Comparison of ENCODE assay signal across 9 mouse cellular contexts in genomic region chr10:117862014-117862580, GRCm38 (mm10). TPM values are rescaled to one million over a fixed set of nuclear protein-coding genes. Genes with fewer than 3 reads are reported as not detected.
A peak's percentile ranks its signal among the peaks of the same experiment; 100 is the strongest.
DNase-seq lines count a peak whose midpoint lies in the region; ATAC-seq lines count a peak whose summit lies in the region.
"Had no signal": no experiment of that assay in that cellular context is flagged by ENCODE, and none has a peak within 500 bp of the region (broad histone marks: within the 10 kb centered on the region; RNA-seq: fewer than 3 reads in every experiment).

No protein-coding gene starts in this region.

- no peak overlapping the region for H3K27ac ChIP-seq in limb, embryonic 11.5 days (replicated peaks; ENCODE audit: low read depth, low read length)
- no peak overlapping the region for H3K27ac ChIP-seq in limb, embryonic 10.5 days
- no peak overlapping the region for H3K27ac ChIP-seq in embryonic facial prominence, embryonic 11.5 days (replicated peaks; ENCODE audit: low read depth, low read length)
- no peak overlapping the region for H3K27ac ChIP-seq in limb, embryonic 12.5 days
- no peak overlapping the region for H3K27ac ChIP-seq in forebrain, embryonic 15.5 days (replicated peaks)
- H3K27ac ChIP-seq: hindbrain, embryonic 12.5 days had no signal

- intact Hi-C loops in heart, postnatal 10 days (cut with DNase I), result loop anchor here (5.0 kb wide), 1 partner anchor 265 kb away; no protein-coding TSS in a partner anchor

- no peak overlapping the region for H3K9ac ChIP-seq in limb, embryonic 11.5 days (ENCODE audit: low read length)
- H3K9ac ChIP-seq in embryonic facial prominence, embryonic 11.5 days (replicated peaks; ENCODE audit: low read length), result no peak overlapping the region
- no peak overlapping the region for H3K9ac ChIP-seq in limb, embryonic 12.5 days (replicated peaks)
- H3K9ac ChIP-seq in forebrain, embryonic 15.5 days (replicated peaks), result no peak overlapping the region
- H3K9ac ChIP-seq: hindbrain, embryonic 12.5 days had no signal

- H3K36me3 ChIP-seq in limb, embryonic 11.5 days (ENCODE audit: control insufficient read depth, insufficient read depth, low read length), result no peaks in the 10 kb centered on the region
- no peaks in the 10 kb centered on the region for H3K36me3 ChIP-seq in limb, embryonic 10.5 days
- H3K36me3 ChIP-seq in embryonic facial prominence, embryonic 11.5 days (replicated peaks; ENCODE audit: control insufficient read depth, insufficient read depth, low read depth, low read length), result no peaks in the 10 kb centered on the region
- no peaks in the 10 kb centered on the region for H3K36me3 ChIP-seq in limb, embryonic 12.5 days
- no peaks in the 10 kb centered on the region for H3K36me3 ChIP-seq in splenic B cell, adult 2 months (ENCODE audit: control insufficient read depth, insufficient read depth, low read length, poor library complexity, severe bottlenecking)
- H3K36me3 ChIP-seq in forebrain, embryonic 15.5 days, result no peaks in the 10 kb centered on the region
- H3K36me3 ChIP-seq: hindbrain, embryonic 12.5 days had no signal

- H3K4me1 ChIP-seq in limb, embryonic 11.5 days (ENCODE audit: control insufficient read depth, insufficient read depth, low read length), result no peaks in the 10 kb centered on the region
- H3K4me1 ChIP-seq in limb, embryonic 10.5 days, result 0 out of 2 replicates have a peak, but pooled peaks cover 3% of the 10 kb centered on the region
- H3K4me1 ChIP-seq in embryonic facial prominence, embryonic 11.5 days (ENCODE audit: control insufficient read depth, insufficient read depth, low read length), result no peaks in the 10 kb centered on the region
- no peaks in the 10 kb centered on the region for H3K4me1 ChIP-seq in limb, embryonic 12.5 days (replicated peaks)
- H3K4me1 ChIP-seq in forebrain, embryonic 15.5 days, result no peaks in the 10 kb centered on the region
- H3K4me1 ChIP-seq: hindbrain, embryonic 12.5 days had no signal

- DNase-seq in limb, embryonic 11.5 days (ENCODE audit: low spot score), result no peak
- DNase-seq in limb, embryonic 10.5 days (ENCODE audit: low spot score), result no peak
- DNase-seq in embryonic facial prominence, embryonic 11.5 days (ENCODE audit: low spot score), result peak; percentile 12
- peak; percentile 7 for DNase-seq in splenic B cell, adult 2 months (ENCODE audit: low read depth, low spot score)
- no peak for DNase-seq in heart, postnatal 10 days

- H3K4me3 ChIP-seq in limb, embryonic 11.5 days (ENCODE audit: low read depth, low read length), result no peak overlapping the region
- no peak overlapping the region for H3K4me3 ChIP-seq in limb, embryonic 10.5 days
- H3K4me3 ChIP-seq in embryonic facial prominence, embryonic 11.5 days (ENCODE audit: low read depth, low read length), result no peak overlapping the region
- H3K4me3 ChIP-seq in limb, embryonic 12.5 days (replicated peaks), result no peak overlapping the region
- H3K4me3 ChIP-seq in forebrain, embryonic 15.5 days, result no peak overlapping the region
- H3K4me3 ChIP-seq: hindbrain, embryonic 12.5 days; myocyte had no signal

- H3K4me2 ChIP-seq in limb, embryonic 11.5 days (ENCODE audit: low read depth, severe bottlenecking), result no peak overlapping the region
- no peak overlapping the region for H3K4me2 ChIP-seq in embryonic facial prominence, embryonic 11.5 days (ENCODE audit: low read depth, low read length)
- H3K4me2 ChIP-seq in limb, embryonic 12.5 days, result no peak overlapping the region
- H3K4me2 ChIP-seq in forebrain, embryonic 15.5 days (replicated peaks), result no peak overlapping the region
- H3K4me2 ChIP-seq: hindbrain, embryonic 12.5 days had no signal

- peak; percentile 70; the same call in 1 of the 2 replicates for ATAC-seq in limb, embryonic 11.5 days (ENCODE audit: insufficient number of reproducible peaks, low FRiP score, low TSS enrichment, low read depth)
- ATAC-seq in embryonic facial prominence, embryonic 11.5 days (replicated peaks; ENCODE audit: insufficient number of reproducible peaks, low FRiP score, low TSS enrichment, low read depth), result no peak
- 0 out of 2 replicates have a peak, but pooled peaks have one; percentile 47 for ATAC-seq in limb, embryonic 12.5 days (ENCODE audit: insufficient number of reproducible peaks, insufficient read depth, low FRiP score, low TSS enrichment, low read depth)
- ATAC-seq in forebrain, embryonic 15.5 days (replicated peaks), result no peak

- WGBS in limb, embryonic 11.5 days, result 66% methylated on average over 11 of the region's 11 CpGs
- 69% methylated on average over 11 of the region's 11 CpGs for WGBS in limb, embryonic 10.5 days
- WGBS in embryonic facial prominence, embryonic 11.5 days, result 67% methylated on average over 11 of the region's 11 CpGs
- 69% methylated on average over 11 of the region's 11 CpGs for WGBS in limb, embryonic 12.5 days
- 84% methylated on average over 11 of the region's 11 CpGs for WGBS in forebrain, embryonic 15.5 days

- H3K9me3 ChIP-seq in limb, embryonic 11.5 days (ENCODE audit: control insufficient read depth, low read length), result no peaks in the 10 kb centered on the region
- H3K9me3 ChIP-seq in limb, embryonic 10.5 days (replicated peaks), result no peaks in the 10 kb centered on the region
- no peaks in the 10 kb centered on the region for H3K9me3 ChIP-seq in embryonic facial prominence, embryonic 11.5 days (replicated peaks; ENCODE audit: control insufficient read depth, low read length)
- no peaks in the 10 kb centered on the region for H3K9me3 ChIP-seq in limb, embryonic 12.5 days
- H3K9me3 ChIP-seq in forebrain, embryonic 15.5 days, result no peaks in the 10 kb centered on the region
- H3K9me3 ChIP-seq: hindbrain, embryonic 12.5 days had no signal

- no peaks in the 10 kb centered on the region for H3K27me3 ChIP-seq in limb, embryonic 11.5 days (ENCODE audit: control insufficient read depth, insufficient read depth, low read length)
- no peaks in the 10 kb centered on the region for H3K27me3 ChIP-seq in limb, embryonic 10.5 days (ENCODE audit: low read depth, poor library complexity, severe bottlenecking)
- H3K27me3 ChIP-seq in embryonic facial prominence, embryonic 11.5 days (ENCODE audit: control insufficient read depth, insufficient read depth, low read length), result no peaks in the 10 kb centered on the region
- no peaks in the 10 kb centered on the region for H3K27me3 ChIP-seq in limb, embryonic 12.5 days
- H3K27me3 ChIP-seq in splenic B cell, adult 2 months (ENCODE audit: control insufficient read depth, insufficient read depth, low read length, poor library complexity, severe bottlenecking), result no peaks in the 10 kb centered on the region
- no peaks in the 10 kb centered on the region for H3K27me3 ChIP-seq in forebrain, embryonic 15.5 days
- H3K27me3 ChIP-seq: hindbrain, embryonic 12.5 days had no signal

RNA-seq across cellular contexts. Expression of gene Rap1b, which starts 16.3 kb away (rescaled TPM):
- 152 and 167 TPM in 2 replicates for polyA plus RNA-seq in limb, embryonic 11.5 days (2014; fragmentation: Nextera tagmentation; extraction: Ambion mirVana)
- 138 and 146 TPM in 2 replicates for polyA plus RNA-seq in limb, embryonic 10.5 days (2016; fragmentation: Nextera tagmentation; extraction: Ambion mirVana)
- 179 and 182 TPM in 2 replicates for polyA plus RNA-seq in embryonic facial prominence, embryonic 11.5 days (2014; fragmentation: Nextera tagmentation; extraction: Ambion mirVana)
- polyA plus RNA-seq in limb, embryonic 12.5 days (2016; fragmentation: Nextera tagmentation; extraction: Ambion mirVana), result 146 and 154 TPM in 2 replicates
- polyA plus RNA-seq in forebrain, embryonic 15.5 days (2015; fragmentation: Nextera tagmentation; extraction: Ambion mirVana), result 132 and 138 TPM in 2 replicates
- total RNA-seq in heart, postnatal 10 days (2021), result 10 to 100 TPM; 89.8 to 96.6 TPM

Comparison
In these comparisons a context has a peak if more than half of its experiments do, and no peak if none do; other contexts are left out.
1. ATAC-seq: peak in limb, embryonic 11.5 days (single experiment) and limb, embryonic 12.5 days (single experiment); none in embryonic facial prominence, embryonic 11.5 days (single experiment) and forebrain, embryonic 15.5 days (single experiment).
2. DNase-seq: peak in embryonic facial prominence, embryonic 11.5 days (single experiment) and splenic B cell, adult 2 months (single experiment); none in limb, embryonic 11.5 days (single experiment), limb, embryonic 10.5 days (single experiment) and heart, postnatal 10 days (0 of 2).